Mouse (Mus musculus) large intestine, adult 2 months (tissue): ENCODE results near the gene Zfp287. TPM values are rescaled to one million over a fixed set of nuclear protein-coding genes. Genes with fewer than 3 reads are reported as not detected.
"Not testable (repeated sequence)": the region's sequence is repeated elsewhere in the genome, so short reads cannot be mapped to it uniquely, and the experiment has no call there.

Experiments used
- DNase-seq: peaks from one replicate; pipeline ENCODE4 v3.0.0-alpha.2; 2012; ENCODE audit warnings: low read depth, low spot score
- WGBS: fragments of 180-500 bp; shearing (Covaris S2); methylation state at CpG from one replicate; pipeline ENCODE4 v1.1.7; 2018; 5-methylcytosine and 5-hydroxymethylcytosine counted together
- polyA plus RNA-seq: library from polyadenylated mRNA; depleted of rRNA; stranded (reverse); fragments of >200 nt; gene quantifications from 2 replicates; pipeline ENCODE4 v1.2.3, GENCODE M21; 2012; rRNA removed

The Zfp287 gene
- polyA plus RNA-seq = 0.78 and 1.3 TPM in 2 replicates

- peak; percentile 57 for DNase-seq
- 1% methylated on average over 48 of the region's 48 CpGs for WGBS
Measured at GRCm38 (mm10) chr11:62731311-62732021, at the start of gene Zfp287. Gene Zfp287, minus strand, starts transcription at chr11:62731905.

- no peak for DNase-seq
- WGBS = 96% methylated on average over 7 of the region's 7 CpGs
Measured at GRCm38 (mm10) chr11:62776510-62776909, 44.8 kb upstream of the Zfp287 start.

GRCm38 (mm10) chr11:62760755-62761457 lies 29.2 kb upstream of the Zfp287 start:
- peak; percentile 73 for DNase-seq
- 25% methylated on average over 9 of the region's 9 CpGs for WGBS

- DNase-seq = no peak
- 97% methylated on average over 11 of the region's 11 CpGs for WGBS
Measured at GRCm38 (mm10) chr11:62758491-62758890, 26.8 kb upstream of the Zfp287 start.

- no peak for DNase-seq
- WGBS = 92% methylated on average over 6 of the region's 6 CpGs
Measured at GRCm38 (mm10) chr11:62757906-62758305, 26.2 kb upstream of the Zfp287 start.

GRCm38 (mm10) chr11:62757143-62757507 lies 25.4 kb upstream of the Zfp287 start:
- whole genome bisulfite sequencing = 6% methylated on average over 7 of the region's 7 CpGs
- no peak for DNase-seq

- DNase-seq = peak; percentile 86
- WGBS = 5% methylated on average over 36 of the region's 36 CpGs
Measured at GRCm38 (mm10) chr11:62756456-62757142, 24.9 kb upstream of the Zfp287 start.

GRCm38 (mm10) chr11:62752780-62753179 lies 21.1 kb upstream of the Zfp287 start, which contains the start of gene Gm10428:
Gene Gm10428, plus strand, starts transcription at chr11:62753100.
- DNase-seq = no peak
- 93% methylated on average over 8 of the region's 8 CpGs for WGBS

- WGBS = 54% methylated on average over 11 of the region's 11 CpGs
- DNase-seq = no peak
Measured at GRCm38 (mm10) chr11:62752191-62752590, 20.5 kb upstream of the Zfp287 start.

GRCm38 (mm10) chr11:62749445-62749844 lies 17.7 kb upstream of the Zfp287 start:
- WGBS = 77% methylated on average over 13 of the region's 13 CpGs
- not testable (repeated sequence) for DNase-seq

GRCm38 (mm10) chr11:62748062-62748461 lies 16.4 kb upstream of the Zfp287 start:
- no peak for DNase-seq
- 88% methylated on average over 4 of the region's 4 CpGs for WGBS

- no peak for DNase-seq
- WGBS = 66% methylated on average over 9 of the region's 9 CpGs
Measured at GRCm38 (mm10) chr11:62747227-62747626, 15.5 kb upstream of the Zfp287 start.

- no peak for DNase-seq
- WGBS = 5% methylated on average over 27 of the region's 27 CpGs
Measured at GRCm38 (mm10) chr11:62746001-62746533, 14.4 kb upstream of the Zfp287 start.

GRCm38 (mm10) chr11:62744103-62744502 lies 12.4 kb upstream of the Zfp287 start:
- 43% methylated on average over 5 of the region's 5 CpGs for WGBS
- DNase-seq = no peak

GRCm38 (mm10) chr11:62742261-62742957 lies 10.7 kb upstream of the Zfp287 start:
- DNase-seq = no peak
- WGBS = 68% methylated on average over 10 of the region's 10 CpGs

GRCm38 (mm10) chr11:62741186-62741585 lies 9.5 kb upstream of the Zfp287 start:
- DNase-seq = no peak
- 78% methylated on average over 2 of the region's 2 CpGs for WGBS

GRCm38 (mm10) chr11:62732665-62733064 lies 960 bp upstream of the Zfp287 start:
- 75% methylated on average over 3 of the region's 3 CpGs for WGBS

GRCm38 (mm10) chr11:62732022-62732387 lies 300 bp upstream of the Zfp287 start:
- 28% methylated on average over 5 of the region's 5 CpGs for WGBS
- no peak for DNase-seq

More at GRCm38 (mm10) chr11:62732665-62733064, 960 bp upstream of the Zfp287 start:
- no peak for DNase-seq

- no peak for DNase-seq
- 95% methylated on average over 8 of the region's 8 CpGs for WGBS
Measured at GRCm38 (mm10) chr11:62728276-62728675, 3.4 kb downstream of the Zfp287 start.

GRCm38 (mm10) chr11:62710657-62711056 lies 21.0 kb downstream of the Zfp287 start:
- DNase-seq = no peak
- WGBS = 85% methylated on average over 5 of the region's 5 CpGs
